Mouse (Mus musculus): ENCODE results near the gene Efhd2.

The Efhd2 gene

GRCm38 (mm10) chr4:141881289-141881914 is 6.7 kb upstream of the Efhd2 start:
- DNase-seq (ENCODE audit: low read depth, low spot score) = no peak

- no peak for DNase-seq (ENCODE audit: low read depth, low spot score)
Observed at GRCm38 (mm10) chr4:141879875-141880274, 5.2 kb upstream of the Efhd2 start.

GRCm38 (mm10) chr4:141879074-141879473 is 4.4 kb upstream of the Efhd2 start:
- DNase-seq (ENCODE audit: low read depth, low spot score) = peak; percentile 93

- no peak for DNase-seq (ENCODE audit: low read depth, low spot score)
Observed at GRCm38 (mm10) chr4:141878621-141879020, 3.9 kb upstream of the Efhd2 start.

GRCm38 (mm10) chr4:141875481-141876108 is 875 bp upstream of the Efhd2 start:
- DNase-seq (ENCODE audit: low read depth, low spot score) = no peak

GRCm38 (mm10) chr4:141874111-141874600 is 564 bp downstream of the Efhd2 start:
- no peak for DNase-seq (ENCODE audit: low read depth, low spot score)

GRCm38 (mm10) chr4:141872977-141873376 is 1.7 kb downstream of the Efhd2 start:
- no peak for DNase-seq (ENCODE audit: low read depth, low spot score)

- DNase-seq (ENCODE audit: low read depth, low spot score) = no peak
Observed at GRCm38 (mm10) chr4:141871909-141872308, 2.8 kb downstream of the Efhd2 start.

GRCm38 (mm10) chr4:141871333-141871725 is 3.4 kb downstream of the Efhd2 start:
- DNase-seq (ENCODE audit: low read depth, low spot score) = no peak

- DNase-seq (ENCODE audit: low read depth, low spot score) = no peak
Observed at GRCm38 (mm10) chr4:141870666-141871332, 3.9 kb downstream of the Efhd2 start.

- DNase-seq (ENCODE audit: low read depth, low spot score) = no peak
Observed at GRCm38 (mm10) chr4:141869436-141870215, 5.1 kb downstream of the Efhd2 start.

- no peak for DNase-seq (ENCODE audit: low read depth, low spot score)
Observed at GRCm38 (mm10) chr4:141868051-141868450, 6.7 kb downstream of the Efhd2 start.

GRCm38 (mm10) chr4:141867498-141867897 is 7.2 kb downstream of the Efhd2 start:
- DNase-seq (ENCODE audit: low read depth, low spot score) = no peak

GRCm38 (mm10) chr4:141866933-141867490 is 7.7 kb downstream of the Efhd2 start:
- no peak for DNase-seq (ENCODE audit: low read depth, low spot score)

GRCm38 (mm10) chr4:141865600-141865999 is 9.1 kb downstream of the Efhd2 start:
- no peak for DNase-seq (ENCODE audit: low read depth, low spot score)

GRCm38 (mm10) chr4:141865006-141865405 is 9.7 kb downstream of the Efhd2 start:
- DNase-seq (ENCODE audit: low read depth, low spot score) = no peak

GRCm38 (mm10) chr4:141864506-141864905 is 10.2 kb downstream of the Efhd2 start:
- DNase-seq (ENCODE audit: low read depth, low spot score) = no peak

GRCm38 (mm10) chr4:141863726-141864280 is 10.9 kb downstream of the Efhd2 start:
- no peak for DNase-seq (ENCODE audit: low read depth, low spot score)

- DNase-seq (ENCODE audit: low read depth, low spot score) = no peak
Observed at GRCm38 (mm10) chr4:141862867-141863266, 11.9 kb downstream of the Efhd2 start.

- DNase-seq (ENCODE audit: low read depth, low spot score) = no peak
Observed at GRCm38 (mm10) chr4:141861591-141862295, 13.0 kb downstream of the Efhd2 start.

Data from telencephalon, adult 2 months (tissue).